Mouse (Mus musculus) intestine, embryonic 15.5 days (tissue): Measurements from ENCODE around the gene Ppt2. TPM values are rescaled to one million over a fixed set of nuclear protein-coding genes. Genes with fewer than 3 reads are reported as not detected.

Experiments
- ATAC-seq: fragments of 200-750 bp; cut with Nextera tagmentation; 2 replicates; pipeline ENCODE4 v1.8.0; 2017; ENCODE audit warnings: moderate TSS enrichment, moderate library complexity
- H3K27ac ChIP-seq: fragments of 300-500 bp; sonication (generic); 2 replicates; pipeline ENCODE4 v1.5.1; 2015; ENCODE audit warnings: mild to moderate bottlenecking, inconsistent platforms
- H3K27me3 ChIP-seq: fragments of 300-500 bp; sonication (generic); replicated peaks from 2 replicates; pipeline ENCODE4 v1.6.1; 2015; ENCODE audit warnings: inconsistent platforms
- H3K36me3 ChIP-seq: fragments of 300-500 bp; sonication (generic); 2 replicates; pipeline ENCODE4 v1.6.1; 2015; ENCODE audit warnings: inconsistent platforms
- H3K4me1 ChIP-seq: fragments of 300-500 bp; sonication (generic); replicated peaks from 2 replicates; pipeline ENCODE4 v1.6.1; 2015; ENCODE audit warnings: inconsistent platforms
- H3K4me2 ChIP-seq: fragments of 300-500 bp; sonication (generic); replicated peaks from 2 replicates; pipeline ENCODE4 v1.6.1; 2015; ENCODE audit warnings: mild to moderate bottlenecking, inconsistent platforms
- H3K4me3 ChIP-seq: fragments of 300-500 bp; sonication (generic); replicated peaks from 2 replicates; pipeline ENCODE4 v1.5.1; 2015; ENCODE audit warnings: inconsistent platforms
- H3K9ac ChIP-seq: fragments of 300-500 bp; sonication (generic); 2 replicates; pipeline ENCODE4 v1.6.1; 2015; ENCODE audit warnings: inconsistent platforms
- H3K9me3 ChIP-seq: fragments of 300-500 bp; sonication (generic); 2 replicates; pipeline ENCODE4 v1.6.1; 2016; ENCODE audit warnings: inconsistent platforms
- WGBS: fragments of 180-500 bp; shearing (Covaris S2); methylation state at CpG from one replicate; pipeline ENCODE4 v1.1.7; 2015; 5-methylcytosine and 5-hydroxymethylcytosine counted together
- polyA plus RNA-seq: library from polyadenylated mRNA; unstranded; fragments of >200 nt; fragmentation: Nextera tagmentation; extraction: Ambion mirVana; gene quantifications from 2 replicates; pipeline ENCODE4 v1.2.1, GENCODE M21; 2015

Ppt2 gene
- polyA plus RNA-seq, 1 experiment from 2014 or later: 27.8 TPM

DNA sequence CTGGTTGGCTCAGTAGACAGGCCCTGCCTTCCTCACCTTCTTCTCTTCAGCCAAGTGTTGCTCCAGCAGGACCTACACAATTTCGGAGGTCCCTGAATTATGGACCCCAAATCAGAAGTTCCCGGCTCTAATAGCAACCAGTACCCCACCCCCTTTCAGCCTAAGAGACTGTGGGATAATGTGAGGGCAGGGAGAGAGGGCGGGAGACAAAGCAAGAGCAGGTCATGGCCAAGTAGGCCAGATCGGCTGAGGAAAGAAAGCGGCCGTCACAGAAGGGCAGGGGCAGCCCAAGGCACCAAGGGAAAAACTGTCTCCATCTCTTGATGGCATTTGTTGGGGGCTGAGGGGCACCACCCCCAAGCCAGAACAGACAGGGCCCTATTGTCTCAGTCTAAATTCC, 12.4 kb downstream of the Ppt2 start, which contains the start of gene Egfl8:
Egfl8 (minus strand) TSS at position 101 of the 400 bp plus-strand sequence.
- H3K4me3 ChIP-seq: no peak within 1 kb of the TSS
- peaks cover 38% of the 10 kb centered on the region for H3K36me3 ChIP-seq
- H3K27me3 ChIP-seq: no peaks in the 10 kb centered on the region
- 78% methylated on average over 6 of the region's 6 CpGs for WGBS
- no peak for ATAC-seq
- 0 out of 2 replicates have a peak, but pooled peaks cover 2% of the 10 kb centered on the region for H3K4me1 ChIP-seq
- H3K4me2 ChIP-seq: no peak within 1 kb of the TSS
- H3K9ac ChIP-seq: no peak within 1 kb of the TSS
- H3K27ac ChIP-seq: no peak within 1 kb of the TSS
- no peaks in the 10 kb centered on the region for H3K9me3 ChIP-seq

DNA sequence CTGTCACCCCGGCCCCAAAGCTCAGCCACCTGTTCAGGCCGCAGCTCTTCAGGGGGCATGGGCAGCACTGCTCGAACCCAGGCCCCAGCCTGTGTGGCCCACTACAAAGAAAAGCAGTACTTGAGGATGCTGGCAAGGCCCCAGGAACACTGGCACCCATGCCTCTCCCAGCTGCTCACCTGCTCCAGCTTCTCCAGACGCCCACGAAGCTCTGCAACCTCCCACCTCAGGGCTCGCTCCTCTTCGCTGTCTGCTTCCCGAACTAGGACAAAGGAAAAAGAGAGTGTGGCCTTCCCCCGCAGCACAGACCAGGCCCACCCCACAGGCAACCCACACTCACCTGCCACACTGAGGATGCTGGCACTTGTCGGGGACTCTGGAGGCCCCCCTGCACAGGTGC, 14.5 kb downstream of the Ppt2 start:
- Histone ChIP-seq H3K9me3 (no peaks in the 10 kb centered on the region), H3K36me3 (peaks cover 42% of the 10 kb centered on the region), H3K4me1 (0 out of 2 replicates have a peak, but pooled peaks cover 2% of the 10 kb centered on the region), H3K27me3 (no peaks in the 10 kb centered on the region), H3K9ac (no peak overlapping the region), H3K4me3 (no peak overlapping the region), H3K27ac (no peak overlapping the region), H3K4me2 (no peak overlapping the region)
- WGBS: 93% methylated on average over 10 of the region's 10 CpGs
- ATAC-seq: no peak

DNA sequence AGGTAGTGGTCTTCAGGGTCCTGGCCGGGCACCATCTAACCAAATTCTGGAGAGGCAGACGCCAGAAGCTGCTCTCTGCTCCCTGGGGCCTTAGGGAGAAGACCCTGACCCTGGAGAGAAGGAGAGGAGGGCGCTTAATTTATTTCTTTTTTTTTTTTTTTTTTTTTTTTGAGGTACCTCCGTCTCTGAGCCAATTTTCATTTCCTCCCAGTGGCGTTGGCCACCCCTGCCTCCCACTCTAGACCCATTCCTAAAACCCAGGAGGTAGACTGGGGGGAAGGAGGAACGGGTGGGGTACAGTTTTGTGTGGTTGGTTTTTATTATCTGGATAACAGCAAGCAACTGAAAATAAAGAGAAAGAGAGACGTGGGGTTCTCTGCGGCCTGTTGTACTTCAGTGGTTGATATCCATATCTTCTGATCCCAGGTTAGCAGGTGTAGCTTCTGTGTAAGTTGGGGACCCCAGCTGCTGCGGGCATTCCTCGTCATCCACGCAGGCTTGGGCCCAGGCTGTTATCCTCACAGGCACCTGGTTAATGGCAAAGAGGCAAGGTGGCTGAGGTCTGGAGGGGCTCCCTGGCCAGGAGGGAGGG, 15.2 kb downstream of the Ppt2 start:
- no peaks in the 10 kb centered on the region for H3K9me3 ChIP-seq
- H3K27ac ChIP-seq: no peak overlapping the region
- 0 out of 2 replicates have a peak, but pooled peaks cover 6% of the 10 kb centered on the region for H3K4me1 ChIP-seq
- no peak overlapping the region for H3K4me2 ChIP-seq
- ATAC-seq: no peak
- no peak overlapping the region for H3K4me3 ChIP-seq
- no peaks in the 10 kb centered on the region for H3K27me3 ChIP-seq
- H3K9ac ChIP-seq: no peak overlapping the region
- peaks cover 42% of the 10 kb centered on the region for H3K36me3 ChIP-seq
- WGBS: 87% methylated on average over 11 of the region's 11 CpGs

DNA sequence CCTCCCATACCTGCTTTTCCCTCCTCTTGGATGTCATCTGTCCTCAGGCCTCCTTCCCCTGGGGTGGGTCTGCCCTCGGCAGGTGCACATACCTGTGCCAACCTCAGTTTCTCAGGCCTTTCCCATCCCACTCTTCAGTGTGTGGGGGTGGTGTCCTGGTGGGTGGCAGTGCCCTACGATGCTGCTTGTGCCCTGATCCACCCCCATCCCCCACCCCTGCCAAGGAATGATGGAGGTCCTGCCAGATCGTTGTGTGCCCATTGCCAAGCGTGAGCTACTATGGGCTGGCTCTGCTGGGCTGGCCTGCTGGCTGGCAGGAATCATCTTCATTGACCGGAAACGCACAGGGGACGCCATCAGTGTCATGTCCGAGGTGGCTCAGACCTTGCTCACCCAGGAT, 17.3 kb downstream of the Ppt2 start:
- Histone ChIP-seq H3K4me1 (peaks cover 21% of the 10 kb centered on the region), H3K4me2 (no peak overlapping the region), H3K27me3 (no peaks in the 10 kb centered on the region), H3K9ac (no peak overlapping the region), H3K36me3 (peaks cover 42% of the 10 kb centered on the region), H3K9me3 (no peaks in the 10 kb centered on the region), H3K27ac (no peak overlapping the region), H3K4me3 (no peak overlapping the region)
- WGBS: 93% methylated on average over 8 of the region's 8 CpGs
- ATAC-seq: no peak

DNA sequence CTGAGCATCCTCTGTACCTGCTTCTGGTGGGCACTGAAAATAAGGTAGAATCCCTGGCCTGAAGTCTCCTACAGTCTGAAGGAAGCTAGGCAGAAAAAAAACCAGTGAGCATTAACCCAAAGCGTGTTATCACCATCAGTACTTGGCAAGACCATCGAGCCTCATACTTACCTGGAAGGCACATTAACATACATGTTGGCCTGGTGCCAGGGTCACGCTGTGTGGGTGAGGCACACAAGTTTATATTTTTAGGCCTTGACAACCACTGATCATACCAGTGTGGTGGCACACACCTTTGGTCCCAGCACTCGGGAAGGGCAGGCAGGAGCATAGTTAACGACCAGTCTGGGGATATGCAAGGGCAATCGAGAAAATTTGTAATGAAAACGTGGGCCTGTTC, 20.3 kb downstream of the Ppt2 start:
- WGBS: 78% methylated on average over 7 of the region's 7 CpGs
- no peaks in the 10 kb centered on the region for H3K9me3 ChIP-seq
- H3K4me2 ChIP-seq: no peak overlapping the region
- H3K9ac ChIP-seq: no peak overlapping the region
- no peaks in the 10 kb centered on the region for H3K27me3 ChIP-seq
- ATAC-seq: no peak
- H3K27ac ChIP-seq: no peak overlapping the region
- H3K4me1 ChIP-seq: peaks cover 29% of the 10 kb centered on the region
- peaks cover 24% of the 10 kb centered on the region for H3K36me3 ChIP-seq
- no peak overlapping the region for H3K4me3 ChIP-seq

DNA sequence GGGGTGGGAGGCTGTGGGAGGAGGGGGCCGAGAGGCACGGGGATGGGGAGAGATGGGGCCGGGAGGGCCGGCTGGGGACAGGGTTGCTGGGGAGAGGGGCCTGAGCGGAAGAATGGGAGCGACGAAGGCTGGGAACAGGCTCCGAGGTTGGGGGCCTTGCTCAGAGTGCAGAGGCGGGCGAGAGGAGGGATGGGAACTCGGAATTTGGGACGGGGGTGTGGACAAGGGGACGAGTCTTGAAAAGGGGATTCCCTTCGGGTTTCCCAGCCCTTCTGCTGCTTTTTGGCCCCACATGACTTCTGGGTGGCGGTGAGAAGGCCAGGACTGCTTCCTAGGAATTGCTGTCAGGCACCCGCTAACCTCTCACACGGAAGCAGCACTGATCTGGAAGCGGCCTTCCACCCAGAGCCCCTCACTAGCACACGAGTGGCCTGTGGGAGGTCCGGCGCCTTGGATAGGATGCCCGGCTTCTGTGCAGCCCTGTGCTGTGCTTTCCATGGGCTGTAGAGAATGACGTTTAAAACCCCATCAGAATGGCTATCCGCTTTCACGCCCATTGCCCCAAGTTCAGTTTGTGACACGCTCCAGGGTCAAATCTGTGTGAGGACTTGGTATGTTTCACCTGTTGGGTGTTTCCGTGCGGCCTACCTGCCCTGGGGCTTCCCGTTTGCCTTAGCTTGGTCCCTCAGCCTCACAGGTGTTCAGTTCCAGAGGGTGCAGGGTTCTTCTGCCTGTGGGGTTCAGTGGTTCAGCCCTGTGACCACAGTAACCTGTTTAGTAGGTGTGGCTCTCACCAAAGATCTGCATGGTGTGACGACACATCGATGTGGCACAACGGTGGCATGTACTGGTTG, 21.9 kb downstream of the Ppt2 start:
- 12% methylated on average over 32 of the region's 32 CpGs for WGBS
- ATAC-seq: no peak; the same call in 1 of the 2 replicates
- peak overlapping the region; percentile 95 for H3K9ac ChIP-seq
- H3K4me3 ChIP-seq: peak overlapping the region; percentile 88
- no peaks in the 10 kb centered on the region for H3K9me3 ChIP-seq
- peak overlapping the region; percentile 91 for H3K27ac ChIP-seq
- no peaks in the 10 kb centered on the region for H3K27me3 ChIP-seq
- H3K36me3 ChIP-seq: peaks cover 14% of the 10 kb centered on the region
- H3K4me1 ChIP-seq: peaks cover 39% of the 10 kb centered on the region
- peak overlapping the region; percentile 91 for H3K4me2 ChIP-seq

DNA sequence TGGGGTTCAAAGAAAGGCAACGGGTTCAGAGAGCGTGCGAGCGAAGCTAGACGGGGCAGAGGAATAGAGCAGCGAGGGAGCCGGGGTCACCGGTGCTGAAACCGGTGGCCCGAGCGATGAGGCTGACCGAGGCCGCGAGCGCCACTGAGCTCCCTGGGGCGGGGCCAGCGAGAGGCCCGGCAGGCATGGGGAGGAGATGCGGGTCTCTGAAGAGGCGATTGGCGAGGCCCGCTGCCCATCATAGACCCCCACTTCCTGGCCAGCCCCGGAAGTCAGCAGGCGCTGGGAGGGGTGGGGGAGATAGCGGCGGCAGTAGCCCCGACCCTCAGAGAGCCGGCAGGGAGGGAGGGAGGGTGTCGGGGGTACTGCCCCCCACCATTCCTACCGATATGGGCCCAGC, 22.7 kb downstream of the Ppt2 start:
- no peaks in the 10 kb centered on the region for H3K9me3 ChIP-seq
- WGBS: under 1% methylated on average over 27 of the region's 30 CpGs
- H3K4me1 ChIP-seq: peaks cover 39% of the 10 kb centered on the region
- peak overlapping the region; percentile 95 for H3K9ac ChIP-seq
- peak overlapping the region; percentile 88 for H3K4me3 ChIP-seq
- peak; percentile 60 for ATAC-seq
- no peaks in the 10 kb centered on the region for H3K27me3 ChIP-seq
- peak overlapping the region; percentile 91 for H3K4me2 ChIP-seq
- peaks cover 11% of the 10 kb centered on the region for H3K36me3 ChIP-seq
- peak overlapping the region; percentile 91 for H3K27ac ChIP-seq

DNA sequence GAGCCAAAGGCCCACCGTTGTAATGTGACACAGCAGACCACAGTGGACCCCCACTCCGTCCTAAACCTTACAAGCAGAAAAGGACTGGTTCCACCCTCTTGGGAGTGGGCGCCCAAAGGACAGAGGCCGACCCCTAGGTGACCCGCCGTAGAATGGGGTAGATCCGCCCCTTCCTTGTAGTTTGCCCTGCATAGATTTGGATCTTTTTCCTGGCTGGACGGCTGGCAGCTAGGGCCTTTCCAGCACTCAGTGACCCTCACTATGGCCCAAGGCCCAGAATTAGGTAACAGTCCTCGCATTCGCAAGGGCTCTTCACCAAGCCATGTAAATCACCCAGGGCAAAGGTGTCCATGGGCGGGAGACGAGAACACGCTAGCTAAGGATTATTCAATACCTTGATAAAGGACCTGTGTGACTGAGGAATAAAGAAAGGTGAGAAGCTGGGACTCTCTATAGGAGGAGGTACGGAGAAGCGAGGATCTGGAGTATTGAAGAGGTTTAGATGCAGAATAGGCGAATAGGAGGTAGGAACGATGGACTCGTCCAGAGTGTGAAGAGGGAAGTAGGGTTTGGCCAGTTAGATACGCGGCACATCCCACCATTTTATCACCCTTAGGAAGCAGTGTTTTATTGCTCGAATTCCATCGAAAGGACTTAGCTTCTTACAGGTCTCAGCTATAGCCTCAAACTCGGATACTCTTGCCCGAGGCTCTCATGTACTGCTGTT, 23.6 kb downstream of the Ppt2 start:
- no peak; the same call in 1 of the 2 replicates for ATAC-seq
- Histone ChIP-seq H3K27me3 (no peaks in the 10 kb centered on the region), H3K36me3 (peaks cover 16% of the 10 kb centered on the region), H3K9me3 (no peaks in the 10 kb centered on the region), H3K4me3 (peak overlapping the region; percentile 88), H3K4me1 (peaks cover 42% of the 10 kb centered on the region), H3K4me2 (peak overlapping the region; percentile 91), H3K9ac (peak overlapping the region; percentile 95), H3K27ac (peak overlapping the region; percentile 91)
- 13% methylated on average over 24 of the region's 24 CpGs for WGBS

DNA sequence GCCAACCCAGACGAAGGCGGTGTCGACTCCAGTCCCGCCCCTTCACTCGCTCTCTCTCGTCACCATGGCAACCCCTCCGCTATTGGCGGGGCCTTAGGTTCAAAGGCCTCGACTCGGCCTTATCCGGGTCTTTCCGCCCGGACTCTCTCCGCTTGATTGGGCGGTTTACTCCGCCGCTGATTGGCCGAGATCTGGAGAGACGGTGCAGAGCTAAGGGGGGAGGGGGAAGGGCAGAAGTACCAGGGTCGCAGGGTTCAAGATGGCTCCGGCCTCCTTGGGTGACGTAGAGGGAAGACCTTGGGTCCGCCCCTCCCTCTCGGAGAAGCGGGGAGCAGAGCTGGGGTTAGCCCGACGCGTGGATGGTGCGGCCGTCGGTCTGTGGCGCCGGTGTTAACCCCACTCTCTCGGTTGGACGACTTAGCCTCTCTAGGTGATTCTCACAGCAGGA, 24.2 kb downstream of the Ppt2 start, which contains the start of gene Agpat1:
Agpat1 (plus strand) TSS at position 202 of the 448 bp plus-strand sequence.
- under 1% methylated on average over 35 of the region's 35 CpGs for WGBS
- H3K9me3 ChIP-seq: no peaks in the 10 kb centered on the region
- H3K4me1 ChIP-seq: peaks cover 45% of the 10 kb centered on the region
- peak; percentile 89 for ATAC-seq
- peak within 1 kb of the TSS; percentile 88 for H3K4me3 ChIP-seq
- H3K9ac ChIP-seq: peak within 1 kb of the TSS; percentile 95
- H3K36me3 ChIP-seq: peaks cover 16% of the 10 kb centered on the region
- peak within 1 kb of the TSS; percentile 91 for H3K4me2 ChIP-seq
- no peaks in the 10 kb centered on the region for H3K27me3 ChIP-seq
- peak within 1 kb of the TSS; percentile 91 for H3K27ac ChIP-seq

DNA sequence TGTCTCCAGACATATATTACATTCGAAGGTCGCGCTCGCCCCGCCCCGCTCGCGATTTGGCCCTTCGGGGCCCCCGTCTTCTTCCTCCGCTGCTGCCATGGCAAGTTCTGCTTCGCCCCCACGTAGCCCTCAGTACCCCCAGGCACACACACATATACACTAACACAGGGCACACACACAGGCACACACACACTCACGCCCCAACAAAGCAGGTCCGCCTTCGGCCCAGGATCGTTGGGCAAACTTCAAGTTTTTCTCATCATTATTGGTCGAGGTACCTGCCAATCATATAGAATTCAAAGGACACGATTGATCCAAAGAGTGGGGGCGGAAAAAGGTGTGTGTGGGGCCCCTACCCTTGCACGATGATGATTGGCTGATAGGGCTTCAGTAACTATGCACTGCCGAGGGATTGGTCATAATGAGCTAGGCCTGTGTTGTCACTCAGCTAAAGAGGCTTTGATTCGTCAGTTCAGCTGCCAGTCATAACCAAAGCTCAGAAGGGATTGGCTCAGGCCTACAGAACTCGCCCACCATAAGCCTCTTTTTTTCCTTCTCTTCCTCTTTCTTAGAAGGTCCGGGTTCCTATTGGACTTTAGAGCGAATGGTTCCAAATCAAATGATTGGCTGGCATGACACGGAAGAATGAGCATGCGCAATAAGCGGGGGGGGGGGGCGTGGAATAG, 24.8 kb downstream of the Ppt2 start, which contains the start of gene Rnf5:
Rnf5 (minus strand) TSS at position 316 of the 686 bp plus-strand sequence.
- Histone ChIP-seq H3K9ac (peak within 1 kb of the TSS; percentile 74), H3K4me2 (peak within 1 kb of the TSS; percentile 91), H3K27me3 (no peaks in the 10 kb centered on the region), H3K4me3 (peak within 1 kb of the TSS; percentile 88), H3K9me3 (no peaks in the 10 kb centered on the region), H3K4me1 (peaks cover 43% of the 10 kb centered on the region), H3K27ac (peak within 1 kb of the TSS; percentile 91), H3K36me3 (peaks cover 16% of the 10 kb centered on the region)
- peak; percentile 95 for ATAC-seq
- WGBS: under 1% methylated on average over 30 of the region's 30 CpGs

DNA sequence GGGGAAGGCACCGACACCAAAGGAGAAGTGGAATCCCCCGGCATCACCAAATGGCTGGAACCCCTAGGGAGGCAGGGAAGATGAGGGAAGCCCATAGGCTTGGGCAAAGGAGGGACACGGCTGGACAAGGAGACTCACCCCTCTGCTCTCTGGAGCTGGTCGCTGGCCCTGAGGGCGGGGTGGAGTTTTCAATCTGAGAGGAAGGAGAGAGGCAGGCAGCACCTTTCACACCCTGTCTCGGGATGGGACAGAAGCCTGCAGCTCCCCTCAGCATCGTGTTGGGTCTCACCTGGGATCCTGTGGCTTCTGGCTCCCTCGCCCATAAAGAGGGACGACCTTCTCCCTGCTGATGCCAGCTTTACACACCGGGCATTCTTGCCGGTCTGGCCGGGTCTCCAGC, 26.5 kb downstream of the Ppt2 start:
- H3K27ac ChIP-seq: no peak overlapping the region
- H3K9me3 ChIP-seq: no peaks in the 10 kb centered on the region
- peak overlapping the region; percentile 80 for H3K4me2 ChIP-seq
- H3K4me3 ChIP-seq: no peak overlapping the region
- H3K4me1 ChIP-seq: peaks cover 42% of the 10 kb centered on the region
- H3K9ac ChIP-seq: no peak overlapping the region
- H3K27me3 ChIP-seq: no peaks in the 10 kb centered on the region
- 84% methylated on average over 12 of the region's 12 CpGs for WGBS
- peaks cover 16% of the 10 kb centered on the region for H3K36me3 ChIP-seq
- no peak for ATAC-seq
